Mouse (Mus musculus): ENCODE data around the gene Bmp6. TPM values are rescaled to one million over a fixed set of nuclear protein-coding genes. Genes with fewer than 3 reads are reported as not detected.
A peak's percentile ranks its signal among the peaks of the same experiment; 100 is the strongest.

Gene Bmp6
- polyA plus RNA-seq, 1 experiment, result 63.5 TPM

DNA sequence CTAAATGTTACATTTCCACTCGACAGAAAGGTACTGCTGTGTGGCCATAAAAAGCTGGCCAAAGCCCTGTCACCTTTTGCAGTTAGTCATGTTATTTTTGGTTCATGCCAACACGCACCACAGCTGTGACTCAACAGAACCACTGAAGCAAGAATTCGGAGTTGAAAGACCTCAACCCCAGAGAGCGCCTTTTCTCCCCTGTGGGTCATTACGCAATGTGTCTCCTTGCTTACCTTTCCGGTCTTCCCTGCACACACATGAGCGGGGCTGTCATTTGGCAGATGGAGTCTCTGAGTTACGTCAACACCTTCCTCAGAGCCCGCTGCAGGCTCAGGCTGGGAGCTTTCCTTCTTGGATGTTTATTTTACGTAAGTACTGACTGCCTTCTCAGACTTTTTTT is 24.6 kb upstream of the Bmp6 start:
- Histone ChIP-seq H3K27ac (ENCODE audit: insufficient read depth, low read depth, low read length) (no peak overlapping the region), H3K4me3 (ENCODE audit: insufficient read depth, low read depth, low read length) (no peak overlapping the region), H3K36me3 (ENCODE audit: control insufficient read depth, insufficient read depth, low read length) (no peaks in the 10 kb centered on the region), H3K4me1 (ENCODE audit: control insufficient read depth, insufficient read depth, low read length) (no peaks in the 10 kb centered on the region), H3K27me3 (replicated peaks; ENCODE audit: control insufficient read depth, insufficient read depth, low read length) (no peaks in the 10 kb centered on the region)
- 39% methylated on average over 10 of the region's 10 CpGs for WGBS
- TF ChIP-seq CTCF (conservative IDR thresholded peaks at IDR 0.05; ENCODE audit: insufficient read depth, insufficient read length, low read depth, low read length) (no peak), POLR2A (IDR thresholded peaks at IDR 0.05; ENCODE audit: low read depth, low read length) (no peak)
- DNase-seq, result peak; percentile 2

DNA sequence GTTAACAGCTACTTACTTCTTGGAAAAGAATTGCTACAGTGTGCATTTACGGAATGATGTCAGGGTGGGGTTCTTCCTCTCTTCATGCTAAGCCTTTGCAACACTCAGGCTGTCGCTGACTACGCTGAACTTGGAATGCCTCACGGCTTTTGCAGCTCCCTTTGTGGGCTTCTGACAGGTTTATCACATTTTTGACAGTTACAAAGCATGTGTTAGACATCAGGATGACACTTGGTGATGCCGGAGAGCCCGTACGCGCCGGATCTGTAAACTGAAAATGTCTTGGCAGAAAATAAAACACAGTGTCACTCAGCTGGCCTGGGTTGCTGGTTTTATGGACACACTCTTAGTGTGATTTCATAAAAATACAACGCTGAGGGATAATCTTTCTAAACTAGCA is 20.5 kb upstream of the Bmp6 start:
- WGBS, result 50% methylated on average over 10 of the region's 10 CpGs
- TF ChIP-seq POLR2A (IDR thresholded peaks at IDR 0.05; ENCODE audit: low read depth, low read length), result no peak
- TF ChIP-seq CTCF (conservative IDR thresholded peaks at IDR 0.05; ENCODE audit: insufficient read depth, insufficient read length, low read depth, low read length), result no peak
- Histone ChIP-seq H3K4me3 (ENCODE audit: insufficient read depth, low read depth, low read length) (no peak overlapping the region), H3K4me1 (ENCODE audit: control insufficient read depth, insufficient read depth, low read length) (no peaks in the 10 kb centered on the region), H3K27me3 (replicated peaks; ENCODE audit: control insufficient read depth, insufficient read depth, low read length) (no peaks in the 10 kb centered on the region), H3K36me3 (ENCODE audit: control insufficient read depth, insufficient read depth, low read length) (no peaks in the 10 kb centered on the region), H3K27ac (ENCODE audit: insufficient read depth, low read depth, low read length) (no peak overlapping the region)
- no peak for DNase-seq

DNA sequence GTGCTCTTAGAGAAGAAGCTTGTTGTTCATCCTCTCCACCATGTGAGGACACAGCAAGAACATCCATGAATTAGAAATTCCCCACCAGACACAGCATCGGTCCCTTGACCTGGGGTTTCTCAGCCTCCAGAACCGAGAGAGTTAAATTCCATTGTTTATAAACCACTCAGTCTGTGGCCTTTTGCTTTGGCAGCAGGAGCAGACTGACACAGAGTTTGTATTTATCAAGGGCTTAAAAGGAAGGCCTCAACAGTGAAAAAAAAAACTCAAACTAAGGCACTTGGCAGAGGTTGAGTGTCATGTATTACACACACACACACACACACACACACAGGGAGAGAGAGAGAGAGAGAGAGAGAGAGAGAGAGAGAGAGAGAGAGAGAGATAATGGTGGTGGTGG is 17.5 kb upstream of the Bmp6 start:
- Histone ChIP-seq H3K4me3 (ENCODE audit: insufficient read depth, low read depth, low read length) (no peak overlapping the region), H3K4me1 (ENCODE audit: control insufficient read depth, insufficient read depth, low read length) (no peaks in the 10 kb centered on the region), H3K36me3 (ENCODE audit: control insufficient read depth, insufficient read depth, low read length) (no peaks in the 10 kb centered on the region), H3K27me3 (replicated peaks; ENCODE audit: control insufficient read depth, insufficient read depth, low read length) (no peaks in the 10 kb centered on the region), H3K27ac (ENCODE audit: insufficient read depth, low read depth, low read length) (no peak overlapping the region)
- TF ChIP-seq CTCF (conservative IDR thresholded peaks at IDR 0.05; ENCODE audit: insufficient read depth, insufficient read length, low read depth, low read length) (no peak), POLR2A (IDR thresholded peaks at IDR 0.05; ENCODE audit: low read depth, low read length) (no peak)
- no peak for DNase-seq
- WGBS, result 61% methylated on average over 2 of the region's 2 CpGs

DNA sequence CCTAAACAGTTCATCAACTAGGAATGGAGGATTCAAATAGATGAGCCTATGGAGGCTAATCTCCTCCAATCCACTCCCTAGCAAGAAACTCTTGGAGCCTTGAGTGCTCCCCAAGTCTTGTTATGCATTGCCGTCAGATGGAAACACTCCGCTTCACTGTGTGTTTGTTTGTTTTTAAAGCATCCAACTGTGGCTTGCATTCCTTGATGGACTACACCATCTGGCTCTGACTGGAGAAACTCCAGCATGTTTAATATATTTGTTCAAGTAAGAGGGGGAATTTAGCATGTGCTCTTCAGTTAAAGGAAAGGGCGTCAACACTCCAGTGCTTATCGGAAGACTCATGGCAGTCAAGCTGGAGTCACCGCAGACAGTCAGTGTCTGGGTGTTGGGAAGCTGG is 11.4 kb upstream of the Bmp6 start:
- H3K36me3 ChIP-seq (ENCODE audit: control insufficient read depth, insufficient read depth, low read length), result no peaks in the 10 kb centered on the region
- H3K4me1 ChIP-seq (ENCODE audit: control insufficient read depth, insufficient read depth, low read length), result no peaks in the 10 kb centered on the region
- H3K27me3 ChIP-seq (replicated peaks; ENCODE audit: control insufficient read depth, insufficient read depth, low read length), result no peaks in the 10 kb centered on the region
- H3K4me3 ChIP-seq (ENCODE audit: insufficient read depth, low read depth, low read length), result no peak overlapping the region
- H3K27ac ChIP-seq (ENCODE audit: insufficient read depth, low read depth, low read length), result no peak overlapping the region
- no peak for TF ChIP-seq CTCF (conservative IDR thresholded peaks at IDR 0.05; ENCODE audit: insufficient read depth, insufficient read length, low read depth, low read length)
- DNase-seq, result no peak
- 74% methylated on average over 5 of the region's 5 CpGs for WGBS

DNA sequence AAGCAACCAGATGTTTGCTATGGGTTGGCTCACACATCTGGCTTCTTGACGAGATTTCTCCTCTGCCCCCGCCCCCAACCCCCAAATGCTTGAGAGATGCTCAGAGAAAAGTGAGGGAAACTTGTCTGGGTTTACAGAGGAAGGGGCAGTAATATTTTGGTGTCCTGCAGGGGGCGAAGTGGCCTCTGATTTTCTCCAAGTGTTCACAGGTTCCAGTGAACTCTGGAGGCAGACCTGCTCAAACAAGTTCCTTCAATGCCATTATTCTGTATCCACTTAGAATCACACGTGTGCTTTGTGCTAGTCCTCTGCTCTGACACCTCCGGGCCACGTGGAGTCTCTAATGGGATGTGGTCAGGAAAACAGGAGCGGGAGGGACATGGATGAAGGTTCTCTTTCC is 2.3 kb upstream of the Bmp6 start:
- H3K4me3 ChIP-seq (ENCODE audit: insufficient read depth, low read depth, low read length), result no peak overlapping the region
- H3K36me3 ChIP-seq (ENCODE audit: control insufficient read depth, insufficient read depth, low read length), result no peaks in the 10 kb centered on the region
- no peak overlapping the region for H3K27ac ChIP-seq (ENCODE audit: insufficient read depth, low read depth, low read length)
- no peaks in the 10 kb centered on the region for H3K27me3 ChIP-seq (replicated peaks; ENCODE audit: control insufficient read depth, insufficient read depth, low read length)
- DNase-seq, result peak; percentile 77
- TF ChIP-seq POLR2A (IDR thresholded peaks at IDR 0.05; ENCODE audit: low read depth, low read length) (no peak), CTCF (conservative IDR thresholded peaks at IDR 0.05; ENCODE audit: insufficient read depth, insufficient read length, low read depth, low read length) (peak; percentile 70)
- 0 out of 2 replicates have a peak, but pooled peaks cover 3% of the 10 kb centered on the region for H3K4me1 ChIP-seq (ENCODE audit: control insufficient read depth, insufficient read depth, low read length)
- 24% methylated on average over 7 of the region's 7 CpGs for WGBS

DNA sequence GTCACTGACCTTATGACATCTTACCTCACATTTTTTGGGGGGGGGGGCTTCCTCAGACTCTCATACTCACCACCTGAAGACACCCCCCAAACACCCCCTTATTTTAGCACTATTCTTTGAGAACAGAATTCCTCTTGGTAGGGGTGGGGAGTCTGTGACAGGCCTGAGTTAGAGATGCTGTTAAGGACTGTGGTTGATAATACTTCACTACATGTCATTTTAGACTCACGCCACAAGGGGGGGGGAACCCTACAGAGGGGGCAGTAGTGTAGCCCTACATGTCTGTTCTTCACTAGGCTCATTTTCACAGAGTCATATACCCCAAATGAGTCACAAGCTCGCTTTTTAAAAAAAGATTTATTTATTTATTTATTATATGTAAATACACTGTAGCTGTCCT is 1.7 kb upstream of the Bmp6 start:
- 67% methylated on average over 2 of the region's 2 CpGs for WGBS
- H3K27me3 ChIP-seq (replicated peaks; ENCODE audit: control insufficient read depth, insufficient read depth, low read length), result no peaks in the 10 kb centered on the region
- DNase-seq, result no peak
- H3K4me1 ChIP-seq (ENCODE audit: control insufficient read depth, insufficient read depth, low read length), result peaks cover 3% of the 10 kb centered on the region; the same call in 1 of the 2 replicates
- no peaks in the 10 kb centered on the region for H3K36me3 ChIP-seq (ENCODE audit: control insufficient read depth, insufficient read depth, low read length)
- H3K27ac ChIP-seq (ENCODE audit: insufficient read depth, low read depth, low read length), result no peak overlapping the region
- TF ChIP-seq POLR2A (IDR thresholded peaks at IDR 0.05; ENCODE audit: low read depth, low read length) (no peak), CTCF (conservative IDR thresholded peaks at IDR 0.05; ENCODE audit: insufficient read depth, insufficient read length, low read depth, low read length) (no peak)
- no peak overlapping the region for H3K4me3 ChIP-seq (ENCODE audit: insufficient read depth, low read depth, low read length)

DNA sequence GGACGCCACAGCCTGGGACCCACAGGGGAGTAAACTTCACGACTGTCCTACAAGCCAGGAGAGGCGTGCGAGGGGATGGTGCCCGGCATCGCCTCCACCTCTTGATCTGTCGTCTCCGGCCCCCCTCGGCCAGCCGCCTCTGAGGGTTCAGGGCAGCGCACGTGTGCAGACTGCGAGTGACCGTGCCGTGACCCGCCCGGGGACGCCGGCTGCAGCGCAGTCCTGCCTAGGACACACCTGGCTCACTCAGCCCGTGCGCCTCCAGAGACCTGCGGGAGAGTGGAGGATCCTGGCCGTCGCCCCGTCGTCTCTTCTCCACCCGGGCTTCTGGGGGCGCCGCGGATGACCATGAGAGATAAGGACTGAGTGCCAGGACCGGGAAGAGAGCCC is 519 bp downstream of the Bmp6 start:
- no peak overlapping the region for H3K27ac ChIP-seq (ENCODE audit: insufficient read depth, low read depth, low read length)
- H3K4me1 ChIP-seq (ENCODE audit: control insufficient read depth, insufficient read depth, low read length), result peaks cover 10% of the 10 kb centered on the region; the same call in 1 of the 2 replicates
- TF ChIP-seq CTCF (conservative IDR thresholded peaks at IDR 0.05; ENCODE audit: insufficient read depth, insufficient read length, low read depth, low read length) (no peak), POLR2A (IDR thresholded peaks at IDR 0.05; ENCODE audit: low read depth, low read length) (no peak)
- no peaks in the 10 kb centered on the region for H3K36me3 ChIP-seq (ENCODE audit: control insufficient read depth, insufficient read depth, low read length)
- DNase-seq, result peak; percentile 29
- 1% methylated on average over 32 of the region's 32 CpGs for WGBS
- H3K27me3 ChIP-seq (replicated peaks; ENCODE audit: control insufficient read depth, insufficient read depth, low read length), result no peaks in the 10 kb centered on the region
- peak overlapping the region; percentile 57 for H3K4me3 ChIP-seq (ENCODE audit: insufficient read depth, low read depth, low read length)
